In the genomic region with DNA sequence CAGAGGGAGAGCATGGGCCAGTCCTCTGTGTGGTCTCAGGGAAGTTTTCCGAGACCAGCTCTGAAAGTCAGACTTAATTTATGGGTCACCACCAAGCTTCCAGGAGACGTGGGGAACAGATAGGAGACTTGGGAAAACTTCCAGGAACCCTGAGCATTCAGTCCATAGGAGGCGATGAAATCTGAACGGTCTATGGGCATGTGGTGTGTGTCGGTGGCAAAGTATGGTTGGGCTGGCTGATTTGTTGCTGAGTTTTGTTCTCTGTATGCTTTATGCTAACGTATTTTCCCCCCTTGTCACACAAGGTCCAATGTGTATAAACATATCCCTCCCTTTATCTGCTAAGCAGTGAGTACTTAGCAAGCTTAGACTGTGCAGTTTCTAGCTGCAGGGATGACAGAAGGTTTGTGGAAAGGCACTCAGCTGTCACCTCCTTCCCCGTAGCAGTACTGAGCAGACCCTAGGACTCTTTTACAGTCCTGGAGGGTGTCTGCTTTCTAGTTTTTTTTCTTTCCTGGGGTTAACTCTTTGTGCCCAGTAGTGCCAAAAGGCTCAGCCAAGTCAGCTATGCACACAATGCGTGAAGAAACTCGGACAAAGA, we compare ENCODE assay signal across 24 mouse cellular contexts.
A peak's percentile ranks its signal among the peaks of the same experiment; 100 is the strongest.
DNase-seq lines count a peak whose midpoint lies in the region; ATAC-seq and TF ChIP-seq lines count a peak whose summit lies in the region.
"Had no signal": no experiment of that assay in that cellular context is flagged by ENCODE, and none has a peak within 500 bp of the region (broad histone marks: within the 10 kb centered on the region; RNA-seq: fewer than 3 reads in every experiment).

No protein-coding gene starts in this region.

- no peak for TF ChIP-seq CTCF in stomach, postnatal 0 days (IDR thresholded peaks at IDR 0.05; ENCODE audit: low read depth)

- TF ChIP-seq EP300 in stomach, postnatal 0 days (optimal IDR thresholded peaks at IDR 0.05): no peak

- H3K36me3 ChIP-seq in heart, embryonic 13.5 days: no peaks in the 10 kb centered on the region
- no peaks in the 10 kb centered on the region for H3K36me3 ChIP-seq in kidney, embryonic 15.5 days
- no peaks in the 10 kb centered on the region for H3K36me3 ChIP-seq in neural tube, embryonic 13.5 days
- no peaks in the 10 kb centered on the region for H3K36me3 ChIP-seq in neural tube, embryonic 15.5 days
- H3K36me3 ChIP-seq in stomach, postnatal 0 days (ENCODE audit: control insufficient read depth, insufficient read depth, low read length): no peaks in the 10 kb centered on the region
- no peaks in the 10 kb centered on the region for H3K36me3 ChIP-seq in hindbrain, embryonic 16.5 days (ENCODE audit: control insufficient read depth, insufficient read depth, low read length)
- H3K36me3 ChIP-seq: G1E; hindbrain, embryonic 12.5 days; liver, embryonic 13.5 days; midbrain, embryonic 12.5 days had no signal

- 0 out of 2 replicates have a peak overlapping the region, but pooled peaks have one; percentile 8 for H3K27ac ChIP-seq in heart, embryonic 13.5 days (replicated peaks)
- H3K27ac ChIP-seq in kidney, embryonic 15.5 days: peak overlapping the region; percentile 15; the same call in 1 of the 2 replicates
- H3K27ac ChIP-seq in neural tube, embryonic 13.5 days (replicated peaks): no peak overlapping the region
- no peak overlapping the region for H3K27ac ChIP-seq in neural tube, embryonic 15.5 days (replicated peaks)
- H3K27ac ChIP-seq in stomach, postnatal 0 days (replicated peaks): 0 out of 2 replicates have a peak overlapping the region, but pooled peaks have one; percentile 13
- H3K27ac ChIP-seq in hindbrain, embryonic 16.5 days (ENCODE audit: low read depth, low read length): no peak overlapping the region
- H3K27ac ChIP-seq: forebrain, embryonic 13.5 days; hindbrain, embryonic 12.5 days; liver, embryonic 13.5 days; midbrain, embryonic 12.5 days had no signal

- WGBS in heart, embryonic 13.5 days: 27% methylated on average over 9 of the region's 9 CpGs
- 24% methylated on average over 9 of the region's 9 CpGs for WGBS in kidney, embryonic 15.5 days
- WGBS in neural tube, embryonic 13.5 days: 23% methylated on average over 9 of the region's 9 CpGs
- WGBS in neural tube, embryonic 15.5 days: 32% methylated on average over 9 of the region's 9 CpGs
- 34% methylated on average over 9 of the region's 9 CpGs for WGBS in stomach, postnatal 0 days
- WGBS in hindbrain, embryonic 16.5 days: 37% methylated on average over 9 of the region's 9 CpGs

- no peaks in the 10 kb centered on the region for H3K9me3 ChIP-seq in heart, embryonic 13.5 days
- H3K9me3 ChIP-seq in kidney, embryonic 15.5 days (replicated peaks): no peaks in the 10 kb centered on the region
- no peaks in the 10 kb centered on the region; the same call in 1 of the 2 replicates for H3K9me3 ChIP-seq in neural tube, embryonic 13.5 days
- H3K9me3 ChIP-seq in neural tube, embryonic 15.5 days (replicated peaks): no peaks in the 10 kb centered on the region
- no peaks in the 10 kb centered on the region for H3K9me3 ChIP-seq in stomach, postnatal 0 days (ENCODE audit: control insufficient read depth, low read length)
- no peaks in the 10 kb centered on the region for H3K9me3 ChIP-seq in hindbrain, embryonic 16.5 days (ENCODE audit: control insufficient read depth, low read length)
- H3K9me3 ChIP-seq: forebrain, embryonic 13.5 days; hindbrain, embryonic 12.5 days; liver, embryonic 13.5 days; midbrain, embryonic 12.5 days had no signal

- no peak for DNase-seq in heart, adult 8-10 months (ENCODE audit: low spot score)
- no peak for DNase-seq in kidney, adult 11 months
- DNase-seq in stomach, postnatal 0 days (ENCODE audit: low spot score): no peak
- DNase-seq: adrenal gland, postnatal 36 days; B cell, adult 2 months; cerebellum, adult 11-12 months; cerebellum, postnatal 10 days; kidney, postnatal 4 days; liver, embryonic 13.5 days; lung, adult 2 months; thymus, postnatal 14 days had no signal

- peaks cover 18% of the 10 kb centered on the region for H3K4me1 ChIP-seq in heart, embryonic 13.5 days
- H3K4me1 ChIP-seq in kidney, embryonic 15.5 days: peaks cover 15% of the 10 kb centered on the region
- peaks cover 18% of the 10 kb centered on the region for H3K4me1 ChIP-seq in neural tube, embryonic 13.5 days (replicated peaks)
- H3K4me1 ChIP-seq in neural tube, embryonic 15.5 days: no peaks in the 10 kb centered on the region; the same call in 1 of the 2 replicates
- no peaks in the 10 kb centered on the region for H3K4me1 ChIP-seq in stomach, postnatal 0 days (replicated peaks; ENCODE audit: control insufficient read depth, insufficient read depth)
- no peaks in the 10 kb centered on the region; the same call in 1 of the 2 replicates for H3K4me1 ChIP-seq in hindbrain, embryonic 16.5 days (ENCODE audit: control insufficient read depth, insufficient read depth, low read depth, low read length)
- H3K4me1 ChIP-seq: liver, embryonic 13.5 days had no signal

- peak overlapping the region; percentile 20; the same call in 1 of the 2 replicates for H3K4me2 ChIP-seq in heart, embryonic 13.5 days
- H3K4me2 ChIP-seq in kidney, embryonic 15.5 days: no peak overlapping the region
- H3K4me2 ChIP-seq in neural tube, embryonic 13.5 days: no peak overlapping the region
- no peak overlapping the region for H3K4me2 ChIP-seq in neural tube, embryonic 15.5 days
- no peak overlapping the region for H3K4me2 ChIP-seq in stomach, postnatal 0 days (replicated peaks; ENCODE audit: low read depth)
- no peak overlapping the region for H3K4me2 ChIP-seq in hindbrain, embryonic 16.5 days (ENCODE audit: low read length)
- H3K4me2 ChIP-seq: forebrain, embryonic 13.5 days; heart, embryonic 11.5 days; hindbrain, embryonic 12.5 days; liver, embryonic 13.5 days; midbrain, embryonic 12.5 days had no signal

- ATAC-seq in heart, embryonic 13.5 days (ENCODE audit: extremely low read depth, insufficient number of reproducible peaks, low FRiP score, low TSS enrichment): no peak
- ATAC-seq in kidney, embryonic 15.5 days (replicated peaks; ENCODE audit: low FRiP score): 0 out of 2 replicates have a peak, but pooled peaks have one; percentile 33
- ATAC-seq in neural tube, embryonic 13.5 days (ENCODE audit: low read depth): 0 out of 2 replicates have a peak, but pooled peaks have one; percentile 36
- no peak for ATAC-seq in neural tube, embryonic 15.5 days (ENCODE audit: low FRiP score)
- ATAC-seq in stomach, postnatal 0 days (ENCODE audit: low FRiP score, low TSS enrichment): 0 out of 2 replicates have a peak, but pooled peaks have one; percentile 26
- ATAC-seq in hindbrain, embryonic 16.5 days: no peak
- ATAC-seq: forebrain, embryonic 13.5 days; inflammation-experienced regulatory T-cells, adult 6 months; Patski had no signal

- H3K9ac ChIP-seq in heart, embryonic 13.5 days: no peak overlapping the region
- no peak overlapping the region for H3K9ac ChIP-seq in kidney, embryonic 15.5 days
- no peak overlapping the region for H3K9ac ChIP-seq in neural tube, embryonic 13.5 days
- no peak overlapping the region for H3K9ac ChIP-seq in neural tube, embryonic 15.5 days (replicated peaks)
- no peak overlapping the region for H3K9ac ChIP-seq in stomach, postnatal 0 days (ENCODE audit: low read length)
- H3K9ac ChIP-seq in hindbrain, embryonic 16.5 days (ENCODE audit: low read depth, low read length): no peak overlapping the region
- H3K9ac ChIP-seq: forebrain, embryonic 13.5 days; hindbrain, embryonic 12.5 days; liver, embryonic 13.5 days; midbrain, embryonic 12.5 days had no signal

- H3K27me3 ChIP-seq in heart, embryonic 13.5 days (replicated peaks): no peaks in the 10 kb centered on the region
- H3K27me3 ChIP-seq in kidney, embryonic 15.5 days: no peaks in the 10 kb centered on the region
- H3K27me3 ChIP-seq in neural tube, embryonic 13.5 days: no peaks in the 10 kb centered on the region
- H3K27me3 ChIP-seq in neural tube, embryonic 15.5 days (replicated peaks): no peaks in the 10 kb centered on the region
- H3K27me3 ChIP-seq in stomach, postnatal 0 days (ENCODE audit: control insufficient read depth, insufficient read depth, low read length): no peaks in the 10 kb centered on the region
- no peaks in the 10 kb centered on the region for H3K27me3 ChIP-seq in hindbrain, embryonic 16.5 days (replicated peaks; ENCODE audit: control insufficient read depth, insufficient read depth, low read length)
- H3K27me3 ChIP-seq: CH12.LX; forebrain, embryonic 13.5 days; hindbrain, embryonic 12.5 days; liver, embryonic 13.5 days; midbrain, embryonic 12.5 days; Patski had no signal

- no peak overlapping the region for H3K4me3 ChIP-seq in heart, embryonic 13.5 days
- no peak overlapping the region for H3K4me3 ChIP-seq in kidney, embryonic 15.5 days (replicated peaks)
- no peak overlapping the region for H3K4me3 ChIP-seq in neural tube, embryonic 13.5 days
- H3K4me3 ChIP-seq in neural tube, embryonic 15.5 days (replicated peaks): no peak overlapping the region
- no peak overlapping the region for H3K4me3 ChIP-seq in stomach, postnatal 0 days (ENCODE audit: low read depth, low read length)
- no peak overlapping the region for H3K4me3 ChIP-seq in hindbrain, embryonic 16.5 days (ENCODE audit: low read length)
- H3K4me3 ChIP-seq: forebrain, embryonic 13.5 days; hindbrain, embryonic 12.5 days; liver, embryonic 13.5 days; midbrain, embryonic 12.5 days had no signal

Comparison
In these comparisons a context has a peak if more than half of its experiments do, and no peak if none do; other contexts are left out.
1. ATAC-seq: peak in kidney, embryonic 15.5 days (single experiment), neural tube, embryonic 13.5 days (single experiment) and stomach, postnatal 0 days (single experiment); none in heart, embryonic 13.5 days (single experiment), neural tube, embryonic 15.5 days (single experiment) and hindbrain, embryonic 16.5 days (single experiment).
2. H3K27ac ChIP-seq: peak in heart, embryonic 13.5 days (single experiment), kidney, embryonic 15.5 days (single experiment) and stomach, postnatal 0 days (single experiment); none in neural tube, embryonic 13.5 days (single experiment), neural tube, embryonic 15.5 days (single experiment) and hindbrain, embryonic 16.5 days (single experiment).